Mouse (Mus musculus): ENCODE measurements at regions not wholly inside any gene's neighbourhood (a gene's known extent, or its start where the extent isn't known, plus 50 kb on each side); places are given as distances from the start of the nearest gene placed in this dataset.

DNA sequence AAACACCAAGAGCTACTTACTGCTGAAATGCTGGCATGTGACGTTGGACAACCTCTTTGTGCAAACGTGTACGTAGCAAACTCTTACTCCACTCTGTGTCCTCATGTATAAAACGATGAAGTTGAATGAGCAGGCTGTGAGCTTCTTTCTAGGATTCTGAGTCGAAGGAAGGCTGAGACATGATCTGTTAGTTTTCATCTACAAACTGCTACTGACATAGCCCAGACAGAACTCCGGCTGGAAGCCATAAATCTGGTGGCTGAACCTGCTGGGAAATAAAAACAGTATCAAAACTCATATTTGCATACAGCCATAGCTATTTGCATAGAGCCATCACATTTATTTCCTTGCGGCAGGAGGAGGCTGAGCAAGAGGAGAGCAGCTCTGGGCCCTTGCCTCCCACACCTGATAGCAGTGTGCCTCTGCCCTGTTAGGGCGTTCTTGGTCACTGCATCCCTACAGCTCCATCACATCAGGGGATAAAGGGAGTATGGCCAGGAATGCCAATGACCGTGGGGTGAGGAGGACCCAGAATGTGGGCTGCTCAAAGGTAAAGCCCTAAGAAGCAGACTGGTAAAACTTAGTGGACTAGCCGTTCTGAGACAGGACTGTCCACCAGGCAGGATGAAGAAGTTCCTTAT, 206.8 kb upstream of the Ppp2r3a start:
- DNase-seq (ENCODE audit: low spot score), result no peak
- Histone ChIP-seq H3K9me3 (no peaks in the 10 kb centered on the region), H3K36me3 (no peaks in the 10 kb centered on the region), H3K27me3 (ENCODE audit: insufficient read depth, poor library complexity, severe bottlenecking) (0 out of 2 replicates have a peak, but pooled peaks cover 4% of the 10 kb centered on the region), H3K27ac (no peak overlapping the region), H3K4me1 (replicated peaks) (no peaks in the 10 kb centered on the region), H3K4me3 (no peak overlapping the region)
- 86% methylated on average over 10 of the region's 10 CpGs for WGBS

- Histone ChIP-seq H3K36me3 (no peaks in the 10 kb centered on the region), H3K4me1 (replicated peaks) (no peaks in the 10 kb centered on the region), H3K4me3 (no peak overlapping the region), H3K9me3 (no peaks in the 10 kb centered on the region), H3K27ac (no peak overlapping the region), H3K27me3 (ENCODE audit: insufficient read depth, poor library complexity, severe bottlenecking) (no peaks in the 10 kb centered on the region)
- no peak for DNase-seq (ENCODE audit: low spot score)
- 84% methylated on average over 2 of the region's 2 CpGs for WGBS
Observed at GRCm38 (mm10) chr9:101446316-101446715, 194.7 kb upstream of the Ppp2r3a start.

DNA sequence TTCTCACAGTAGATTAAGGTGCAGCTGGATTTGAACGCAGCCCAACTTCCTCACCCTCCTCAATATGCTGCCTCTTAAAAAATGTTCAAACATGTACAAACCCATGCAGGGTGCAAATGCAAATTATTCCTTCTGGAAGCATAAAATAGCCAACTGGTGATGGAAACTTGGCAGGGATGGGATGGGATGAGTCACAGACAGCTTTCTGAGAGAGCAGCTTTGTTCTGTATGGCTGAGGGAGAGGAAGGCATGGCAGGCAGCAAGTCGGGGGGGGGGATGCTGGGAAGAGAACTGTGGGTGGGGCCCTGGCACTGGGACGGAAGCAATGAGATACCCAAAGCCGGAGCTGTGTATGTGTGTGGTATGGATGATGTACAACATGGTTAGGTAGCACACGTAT, 194.2 kb upstream of the Ppp2r3a start:
- no peak overlapping the region for H3K4me3 ChIP-seq
- no peak for DNase-seq (ENCODE audit: low spot score)
- H3K36me3 ChIP-seq, result no peaks in the 10 kb centered on the region
- no peaks in the 10 kb centered on the region for H3K27me3 ChIP-seq (ENCODE audit: insufficient read depth, poor library complexity, severe bottlenecking)
- no peaks in the 10 kb centered on the region for H3K4me1 ChIP-seq (replicated peaks)
- no peaks in the 10 kb centered on the region for H3K9me3 ChIP-seq
- 86% methylated on average over 5 of the region's 5 CpGs for WGBS
- H3K27ac ChIP-seq, result no peak overlapping the region

DNA sequence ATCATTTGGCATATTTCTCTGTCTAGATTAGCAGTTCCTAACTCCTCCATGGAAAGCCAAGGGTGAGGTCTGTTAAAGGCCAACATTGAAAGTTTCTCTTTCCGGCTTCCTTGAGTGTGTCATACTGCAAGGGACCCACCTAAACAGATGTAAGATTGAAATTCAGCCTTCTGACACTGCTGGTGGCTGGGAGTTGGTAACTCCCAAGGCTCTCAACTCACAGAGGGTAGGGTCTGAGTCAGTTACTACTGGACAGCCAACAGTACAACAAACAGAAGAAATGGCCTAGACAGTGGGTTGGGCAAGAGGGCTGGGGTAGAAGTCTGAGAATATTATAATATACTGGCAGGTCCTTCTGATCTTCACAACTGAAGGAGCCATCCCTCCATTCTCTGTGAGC, 193.7 kb upstream of the Ppp2r3a start:
- DNase-seq (ENCODE audit: low spot score), result no peak
- Histone ChIP-seq H3K4me1 (replicated peaks) (no peaks in the 10 kb centered on the region), H3K36me3 (no peaks in the 10 kb centered on the region), H3K4me3 (no peak overlapping the region), H3K9me3 (no peaks in the 10 kb centered on the region), H3K27me3 (ENCODE audit: insufficient read depth, poor library complexity, severe bottlenecking) (no peaks in the 10 kb centered on the region), H3K27ac (no peak overlapping the region)
- whole genome bisulfite sequencing, result 91% methylated on average over 1 of the region's 1 CpGs

- DNase-seq (ENCODE audit: low spot score), result no peak
- 89% methylated on average over 6 of the region's 6 CpGs for WGBS
- Histone ChIP-seq H3K27me3 (ENCODE audit: insufficient read depth, poor library complexity, severe bottlenecking) (no peaks in the 10 kb centered on the region), H3K4me1 (replicated peaks) (no peaks in the 10 kb centered on the region), H3K4me3 (no peak overlapping the region), H3K36me3 (no peaks in the 10 kb centered on the region), H3K9me3 (no peaks in the 10 kb centered on the region), H3K27ac (no peak overlapping the region)
Observed at GRCm38 (mm10) chr9:101439856-101440255, 188.3 kb upstream of the Ppp2r3a start.

GRCm38 (mm10) chr9:101438564-101439180, 187.1 kb upstream of the Ppp2r3a start:
- peak; percentile 3 for DNase-seq (ENCODE audit: low spot score)
- Histone ChIP-seq H3K36me3 (no peaks in the 10 kb centered on the region), H3K4me1 (replicated peaks) (no peaks in the 10 kb centered on the region), H3K9me3 (no peaks in the 10 kb centered on the region), H3K4me3 (no peak overlapping the region), H3K27ac (no peak overlapping the region; the same call in 1 of the 2 replicates), H3K27me3 (ENCODE audit: insufficient read depth, poor library complexity, severe bottlenecking) (no peaks in the 10 kb centered on the region)
- WGBS, result 80% methylated on average over 12 of the region's 12 CpGs

DNA sequence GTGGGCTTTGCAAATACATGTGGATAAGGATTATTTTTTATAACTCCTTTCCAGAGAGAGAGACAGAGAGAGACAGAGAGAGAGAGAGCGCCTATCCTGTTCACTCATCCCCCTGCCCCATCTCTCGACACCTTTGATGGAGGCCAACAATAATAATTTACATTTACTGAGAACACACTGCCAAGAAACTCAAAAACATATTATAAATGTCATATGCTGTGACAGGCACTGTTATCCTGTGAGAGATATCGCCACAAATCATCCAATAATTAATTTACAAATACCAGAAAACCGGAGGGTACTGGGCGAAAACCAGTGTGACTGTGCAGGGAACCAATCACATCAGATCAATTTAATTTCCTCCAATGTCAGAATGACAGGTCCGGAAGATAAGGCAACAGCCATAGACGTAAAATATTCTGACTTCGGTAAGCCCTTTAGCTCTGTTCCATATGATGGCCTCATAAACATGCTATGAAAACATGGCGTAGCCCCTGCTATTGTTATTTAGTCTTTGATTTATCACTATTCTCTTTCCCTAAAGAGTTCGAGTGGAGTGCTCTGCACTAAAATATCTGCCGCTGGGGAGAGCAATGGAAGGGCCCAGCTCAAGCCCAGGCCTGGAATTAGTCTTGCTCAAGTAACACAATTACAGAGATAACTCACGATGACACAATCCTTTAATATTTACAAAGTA, 173.5 kb upstream of the Ppp2r3a start:
- no peak overlapping the region for H3K4me3 ChIP-seq
- no peaks in the 10 kb centered on the region for H3K27me3 ChIP-seq (ENCODE audit: insufficient read depth, poor library complexity, severe bottlenecking)
- peaks cover 17% of the 10 kb centered on the region for H3K4me1 ChIP-seq (replicated peaks)
- 83% methylated on average over 12 of the region's 12 CpGs for WGBS
- no peak for DNase-seq (ENCODE audit: low spot score)
- peak overlapping the region; percentile 83 for H3K27ac ChIP-seq
- no peaks in the 10 kb centered on the region for H3K36me3 ChIP-seq
- H3K9me3 ChIP-seq, result no peaks in the 10 kb centered on the region

- peaks cover 17% of the 10 kb centered on the region for H3K4me1 ChIP-seq (replicated peaks)
- no peaks in the 10 kb centered on the region for H3K27me3 ChIP-seq (ENCODE audit: insufficient read depth, poor library complexity, severe bottlenecking)
- no peak overlapping the region for H3K27ac ChIP-seq
- H3K36me3 ChIP-seq, result no peaks in the 10 kb centered on the region
- H3K4me3 ChIP-seq, result no peak overlapping the region
- WGBS, result 93% methylated on average over 5 of the region's 5 CpGs
- H3K9me3 ChIP-seq, result no peaks in the 10 kb centered on the region
- DNase-seq (ENCODE audit: low spot score), result no peak
Observed at GRCm38 (mm10) chr9:101423041-101423440, 171.4 kb upstream of the Ppp2r3a start.

GRCm38 (mm10) chr9:101422006-101422405, 170.4 kb upstream of the Ppp2r3a start:
- no peak for DNase-seq (ENCODE audit: low spot score)
- Histone ChIP-seq H3K27ac (no peak overlapping the region), H3K9me3 (no peaks in the 10 kb centered on the region), H3K36me3 (no peaks in the 10 kb centered on the region), H3K27me3 (ENCODE audit: insufficient read depth, poor library complexity, severe bottlenecking) (no peaks in the 10 kb centered on the region), H3K4me1 (replicated peaks) (peaks cover 17% of the 10 kb centered on the region), H3K4me3 (no peak overlapping the region)
- WGBS, result 88% methylated on average over 11 of the region's 11 CpGs

DNA sequence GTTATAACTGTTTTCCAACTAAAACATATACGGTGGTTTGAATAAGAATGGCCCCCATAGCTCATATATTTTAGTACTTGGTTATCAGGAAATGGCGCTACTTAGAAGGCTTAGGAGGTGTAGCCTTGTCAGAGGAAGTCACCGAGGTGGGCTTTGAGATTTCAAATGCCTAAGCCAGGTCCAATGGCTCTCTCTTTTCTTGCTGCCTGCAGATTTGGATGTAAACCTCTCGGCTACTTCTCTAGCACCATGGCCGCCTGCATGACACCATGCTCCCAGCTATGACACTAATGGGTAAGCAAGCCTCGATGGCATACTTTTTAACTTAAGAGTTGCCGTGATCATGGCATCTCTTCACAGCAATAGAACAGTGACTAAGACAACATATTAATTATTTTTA, 169.5 kb upstream of the Ppp2r3a start:
- no peak overlapping the region for H3K4me3 ChIP-seq
- H3K27ac ChIP-seq, result no peak overlapping the region
- H3K36me3 ChIP-seq, result no peaks in the 10 kb centered on the region
- H3K27me3 ChIP-seq (ENCODE audit: insufficient read depth, poor library complexity, severe bottlenecking), result no peaks in the 10 kb centered on the region
- H3K9me3 ChIP-seq, result no peaks in the 10 kb centered on the region
- 93% methylated on average over 7 of the region's 7 CpGs for WGBS
- H3K4me1 ChIP-seq (replicated peaks), result peaks cover 10% of the 10 kb centered on the region
- no peak for DNase-seq (ENCODE audit: low spot score)

DNA sequence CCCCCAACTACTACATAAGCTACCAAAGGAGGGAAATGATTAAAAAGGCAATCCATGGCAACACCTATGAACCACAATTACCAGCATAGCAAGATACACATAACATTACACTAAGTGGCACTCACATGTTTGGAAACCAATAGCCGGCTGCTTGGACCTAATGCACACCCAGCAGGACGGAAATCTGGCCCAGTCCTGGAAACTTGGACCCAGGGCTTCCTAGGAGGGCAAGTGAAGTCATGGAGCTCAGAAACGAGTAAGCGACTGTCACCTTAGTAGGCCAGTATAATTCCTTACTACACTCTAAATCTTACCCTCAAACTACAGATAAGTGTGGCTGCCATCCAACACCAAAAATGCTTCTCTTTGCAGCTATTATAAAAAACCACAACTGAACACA, 168.6 kb upstream of the Ppp2r3a start:
- H3K36me3 ChIP-seq, result no peaks in the 10 kb centered on the region
- DNase-seq (ENCODE audit: low spot score), result no peak
- 90% methylated on average over 4 of the region's 4 CpGs for WGBS
- H3K4me3 ChIP-seq, result no peak overlapping the region
- H3K27me3 ChIP-seq (ENCODE audit: insufficient read depth, poor library complexity, severe bottlenecking), result no peaks in the 10 kb centered on the region
- no peaks in the 10 kb centered on the region for H3K9me3 ChIP-seq
- no peak overlapping the region for H3K27ac ChIP-seq
- H3K4me1 ChIP-seq (replicated peaks), result peaks cover under 1% of the 10 kb centered on the region; the same call in 1 of the 2 replicates

DNA sequence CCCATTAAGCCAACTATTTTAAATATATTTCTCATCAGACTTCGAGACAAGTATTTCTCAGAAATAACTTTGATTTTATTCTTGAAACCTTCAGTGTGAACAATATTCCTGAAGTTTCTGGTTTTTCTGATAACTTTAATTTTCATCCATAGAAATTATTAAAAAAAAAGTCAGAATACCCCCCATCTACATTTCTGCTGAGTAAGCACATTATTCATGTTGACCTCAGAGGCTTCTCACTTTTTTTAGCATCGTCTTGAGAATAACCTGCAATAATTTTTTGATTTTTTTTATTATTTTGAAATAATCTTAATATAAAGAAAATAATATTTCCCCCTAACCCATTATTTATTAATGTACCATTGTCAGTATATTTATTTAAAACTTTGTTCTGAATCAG, 166.1 kb upstream of the Ppp2r3a start:
- Histone ChIP-seq H3K27ac (no peak overlapping the region), H3K9me3 (no peaks in the 10 kb centered on the region), H3K36me3 (no peaks in the 10 kb centered on the region), H3K27me3 (ENCODE audit: insufficient read depth, poor library complexity, severe bottlenecking) (no peaks in the 10 kb centered on the region), H3K4me3 (no peak overlapping the region), H3K4me1 (replicated peaks) (no peaks in the 10 kb centered on the region)
- WGBS, result 87% methylated on average over 2 of the region's 2 CpGs
- no peak for DNase-seq (ENCODE audit: low spot score)

DNA sequence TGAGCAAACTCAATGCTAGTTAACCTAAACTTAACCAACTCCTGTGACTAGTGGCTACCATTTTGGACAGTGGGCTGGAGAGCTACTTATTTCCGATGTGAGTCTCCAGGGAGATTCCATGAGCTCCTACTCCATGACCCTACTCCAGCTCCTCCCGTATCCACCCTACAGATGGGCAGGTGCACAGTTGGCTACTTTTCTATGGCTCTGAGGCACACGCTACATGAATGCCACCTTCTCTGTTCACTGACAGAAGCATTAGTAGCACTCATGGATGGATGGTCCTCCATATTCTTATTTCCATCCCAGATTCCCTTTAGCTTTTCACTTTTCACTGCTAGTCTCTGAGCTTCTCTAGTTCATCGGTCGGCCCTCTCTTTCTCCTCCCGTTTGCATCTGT, 164.7 kb upstream of the Ppp2r3a start:
- H3K27me3 ChIP-seq (ENCODE audit: insufficient read depth, poor library complexity, severe bottlenecking), result no peaks in the 10 kb centered on the region
- 94% methylated on average over 6 of the region's 6 CpGs for WGBS
- H3K36me3 ChIP-seq, result no peaks in the 10 kb centered on the region
- H3K4me3 ChIP-seq, result no peak overlapping the region
- 0 out of 2 replicates have a peak, but pooled peaks cover 5% of the 10 kb centered on the region for H3K4me1 ChIP-seq (replicated peaks)
- H3K9me3 ChIP-seq, result no peaks in the 10 kb centered on the region
- H3K27ac ChIP-seq, result no peak overlapping the region
- no peak for DNase-seq (ENCODE audit: low spot score)
